Mouse (Mus musculus) splenic B cell, adult 2 months (primary cell): ENCODE data around the gene Golph3.
A peak's percentile ranks its signal among the peaks of the same experiment; 100 is the strongest.

Source experiments
- DNase-seq: peaks from one replicate; pipeline ENCODE4 v3.0.0-alpha.2; 2011; ENCODE audit warnings: low read depth, low spot score
- H3K27me3 ChIP-seq: 2 replicates; pipeline ENCODE4 v1.6.1; 2012; ENCODE audit warnings: mild to moderate bottlenecking, low read length, moderate library complexity, mixed read lengths; ENCODE audit not compliant: control insufficient read depth, poor library complexity, insufficient read depth, severe bottlenecking
- H3K36me3 ChIP-seq: 2 replicates; pipeline ENCODE4 v1.6.1; 2012; ENCODE audit warnings: mild to moderate bottlenecking, low read length, moderate library complexity, mixed read lengths; ENCODE audit not compliant: control insufficient read depth, poor library complexity, insufficient read depth, severe bottlenecking

Golph3 gene

DNA sequence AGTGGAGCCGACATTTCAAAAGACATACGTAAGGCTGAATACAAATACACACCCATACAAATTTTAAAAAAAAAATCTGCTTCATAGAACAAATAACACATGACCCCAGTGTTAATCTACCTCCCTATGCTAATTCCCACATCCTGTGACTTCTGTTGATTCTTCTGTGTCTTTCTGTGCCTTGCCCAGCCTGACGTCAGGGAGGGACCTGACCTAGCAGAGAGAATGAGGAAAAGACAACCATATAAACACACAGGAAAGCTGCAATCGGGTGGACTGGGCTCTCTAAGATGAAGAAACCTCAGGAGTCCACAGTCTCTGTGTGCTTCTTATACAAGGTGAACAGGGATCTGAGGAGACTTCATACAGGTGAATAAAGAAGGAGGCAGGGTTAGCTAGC lies 14.1 kb upstream of the Golph3 start:
- no peaks in the 10 kb centered on the region for H3K27me3 ChIP-seq
- no peaks in the 10 kb centered on the region for H3K36me3 ChIP-seq
- DNase-seq: no peak

DNA sequence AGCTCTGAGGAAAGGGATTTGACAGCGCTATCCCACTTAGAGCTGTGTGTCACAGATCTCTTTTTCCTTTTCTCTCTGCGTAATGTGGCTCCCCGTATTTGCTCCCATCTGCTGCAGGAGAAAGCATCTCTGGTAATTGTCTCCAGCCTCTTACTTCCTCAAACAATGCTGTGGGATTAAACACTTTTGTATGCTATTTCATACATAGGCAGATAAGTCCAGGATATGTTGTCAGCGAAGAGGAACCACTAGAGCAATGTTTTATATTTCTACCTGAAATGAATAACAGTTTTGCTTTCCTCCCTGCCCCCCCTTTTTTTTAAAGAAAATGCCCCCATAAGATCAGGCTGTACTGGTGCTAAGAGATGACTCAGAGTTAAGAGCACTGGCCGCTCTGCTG lies 12.7 kb upstream of the Golph3 start:
- no peak for DNase-seq
- no peaks in the 10 kb centered on the region for H3K27me3 ChIP-seq
- H3K36me3 ChIP-seq: no peaks in the 10 kb centered on the region

DNA sequence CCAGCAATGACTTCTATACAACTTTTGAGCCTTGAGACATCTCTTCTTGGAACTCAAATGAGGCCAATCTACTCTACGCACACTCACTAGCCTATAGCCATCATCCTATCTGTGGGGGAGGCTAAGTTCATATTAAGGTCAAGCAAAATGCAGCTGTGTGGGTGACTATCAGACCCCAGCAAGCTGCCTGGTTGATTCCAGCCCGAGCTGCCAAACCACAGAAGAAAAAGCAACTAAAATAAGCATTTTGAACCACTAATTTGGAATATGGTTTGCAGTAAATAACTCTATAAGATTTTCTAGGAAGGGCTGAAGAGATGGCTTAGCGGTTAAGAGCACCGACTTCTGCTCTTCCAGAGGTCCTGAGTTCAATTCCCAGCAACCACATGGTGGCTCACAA lies 10.6 kb upstream of the Golph3 start:
- Histone ChIP-seq H3K36me3 (no peaks in the 10 kb centered on the region), H3K27me3 (no peaks in the 10 kb centered on the region)
- DNase-seq: no peak

DNA sequence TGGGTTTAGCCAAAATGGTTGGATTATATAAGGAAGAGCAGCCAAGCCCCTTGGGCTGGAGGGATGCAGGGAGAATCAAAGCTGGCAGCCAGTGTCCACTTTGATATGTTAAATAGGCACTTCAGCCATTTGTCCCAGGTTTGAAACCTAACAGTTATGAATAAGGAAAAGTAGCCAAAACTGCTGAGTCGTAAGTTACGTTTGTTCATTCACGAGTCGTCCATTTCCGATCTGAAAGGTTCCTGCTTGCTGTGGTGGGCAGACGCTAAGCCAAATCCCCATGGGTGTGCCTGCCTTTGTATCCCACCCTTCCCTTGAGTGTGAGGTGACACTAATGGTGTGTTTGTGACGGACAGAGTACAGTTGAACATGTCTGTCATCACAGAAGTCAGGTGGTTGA lies 9.8 kb upstream of the Golph3 start:
- Histone ChIP-seq H3K27me3 (no peaks in the 10 kb centered on the region), H3K36me3 (no peaks in the 10 kb centered on the region)
- no peak for DNase-seq

DNA sequence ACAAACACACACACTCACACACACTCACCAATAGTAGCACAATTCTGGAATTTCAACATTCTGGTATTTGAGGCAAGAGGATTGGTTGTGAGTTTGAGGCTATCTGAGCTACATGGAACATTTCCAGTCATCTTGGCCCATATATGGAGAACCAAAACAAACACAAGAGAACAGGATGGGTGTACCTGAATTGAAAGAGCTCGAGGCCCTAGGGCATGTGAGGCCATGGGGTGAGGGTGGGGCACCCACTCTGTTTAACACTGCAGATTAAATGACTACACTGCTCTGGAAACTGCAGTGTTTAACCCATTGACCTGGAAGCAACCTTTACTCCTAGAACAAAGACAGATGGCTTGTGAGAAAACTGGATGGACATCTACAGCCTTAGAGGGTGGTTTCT lies 8.0 kb upstream of the Golph3 start:
- no peaks in the 10 kb centered on the region for H3K36me3 ChIP-seq
- DNase-seq: no peak
- H3K27me3 ChIP-seq: no peaks in the 10 kb centered on the region

- no peaks in the 10 kb centered on the region for H3K27me3 ChIP-seq
- H3K36me3 ChIP-seq: no peaks in the 10 kb centered on the region
- no peak for DNase-seq
These were observed 6.7 kb upstream of the Golph3 start for GRCm38 (mm10) chr15:12314584-12314983.

- Histone ChIP-seq H3K36me3 (no peaks in the 10 kb centered on the region), H3K27me3 (no peaks in the 10 kb centered on the region)
- no peak for DNase-seq
These were observed 5.3 kb upstream of the Golph3 start for GRCm38 (mm10) chr15:12315996-12316395.

DNA sequence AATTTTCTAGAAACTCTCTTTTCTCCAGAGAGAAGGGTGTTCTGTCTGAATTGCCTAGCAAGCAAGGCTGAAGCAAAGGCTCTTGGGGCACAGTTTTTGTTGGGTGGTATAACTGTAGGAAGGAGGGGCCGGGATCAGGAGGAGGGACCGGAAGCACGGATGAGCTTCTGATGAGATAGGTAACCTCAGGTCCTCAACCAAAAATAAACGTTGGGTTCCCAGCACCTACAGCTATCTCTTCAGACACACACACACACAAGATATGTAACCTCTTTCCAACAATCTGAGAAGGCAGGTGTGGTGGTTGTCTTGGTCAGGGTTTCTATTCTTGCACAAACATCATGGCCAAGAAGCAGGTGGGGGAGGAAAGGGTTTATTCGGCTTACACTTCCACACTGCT lies 4.0 kb upstream of the Golph3 start:
- Histone ChIP-seq H3K27me3 (no peaks in the 10 kb centered on the region), H3K36me3 (no peaks in the 10 kb centered on the region)
- DNase-seq: no peak

- no peaks in the 10 kb centered on the region for H3K36me3 ChIP-seq
- DNase-seq: no peak
- no peaks in the 10 kb centered on the region for H3K27me3 ChIP-seq
These were observed 2.8 kb upstream of the Golph3 start for GRCm38 (mm10) chr15:12318451-12318850.

- no peaks in the 10 kb centered on the region for H3K27me3 ChIP-seq
- DNase-seq: no peak
These were observed 1.4 kb upstream of the Golph3 start for GRCm38 (mm10) chr15:12319889-12320288.

GRCm38 (mm10) chr15:12320441-12321090 lies 684 bp upstream of the Golph3 start:
- H3K27me3 ChIP-seq: no peaks in the 10 kb centered on the region
- no peaks in the 10 kb centered on the region for H3K36me3 ChIP-seq
- no peak for DNase-seq

More at GRCm38 (mm10) chr15:12319889-12320288, 1.4 kb upstream of the Golph3 start:
- H3K36me3 ChIP-seq: no peaks in the 10 kb centered on the region

GRCm38 (mm10) chr15:12321788-12322621 lies 755 bp downstream of the Golph3 start, which contains the start of gene 1810049J17Rik:
1810049J17Rik (minus strand) TSS chr15:12321899.
- DNase-seq: peak; percentile 33
- no peaks in the 10 kb centered on the region; the same call in 1 of the 2 replicates for H3K36me3 ChIP-seq

GRCm38 (mm10) chr15:12322676-12323402 lies 1.6 kb downstream of the Golph3 start:
- H3K27me3 ChIP-seq: no peaks in the 10 kb centered on the region
- peak; percentile 26 for DNase-seq
- no peaks in the 10 kb centered on the region; the same call in 1 of the 2 replicates for H3K36me3 ChIP-seq

More at GRCm38 (mm10) chr15:12321788-12322621, 755 bp downstream of the Golph3 start, which contains the start of gene 1810049J17Rik:
- H3K27me3 ChIP-seq: no peaks in the 10 kb centered on the region

- no peak for DNase-seq
- H3K27me3 ChIP-seq: no peaks in the 10 kb centered on the region
- H3K36me3 ChIP-seq: no peaks in the 10 kb centered on the region; the same call in 1 of the 2 replicates
These were observed 3.1 kb downstream of the Golph3 start for GRCm38 (mm10) chr15:12324326-12324725.

DNA sequence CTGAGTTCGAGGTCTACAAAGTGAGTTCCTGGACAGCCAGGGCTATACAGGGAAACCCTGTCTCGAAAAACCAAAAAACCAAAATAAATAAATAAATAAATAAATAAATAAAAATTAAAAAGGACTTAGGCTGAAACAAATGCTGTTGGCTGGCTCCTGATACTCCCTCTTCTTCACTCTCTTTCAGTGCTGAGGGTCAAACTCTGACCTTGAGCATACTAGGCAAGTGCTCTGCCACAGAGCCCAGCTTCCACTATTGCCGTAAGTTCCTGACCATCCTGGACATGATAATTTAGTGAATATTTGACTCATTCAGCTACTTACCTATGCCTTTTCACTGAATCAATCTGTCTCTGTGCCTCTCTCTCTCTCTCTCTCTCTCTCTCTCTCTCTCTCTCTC lies 9.1 kb downstream of the Golph3 start:
- H3K27me3 ChIP-seq: no peaks in the 10 kb centered on the region
- no peak for DNase-seq

More for the DNA sequence above, 9.1 kb downstream of the Golph3 start:
- no peaks in the 10 kb centered on the region; the same call in 1 of the 2 replicates for H3K36me3 ChIP-seq
